Mouse (Mus musculus): ENCODE results near the gene Hddc3.

DNA sequence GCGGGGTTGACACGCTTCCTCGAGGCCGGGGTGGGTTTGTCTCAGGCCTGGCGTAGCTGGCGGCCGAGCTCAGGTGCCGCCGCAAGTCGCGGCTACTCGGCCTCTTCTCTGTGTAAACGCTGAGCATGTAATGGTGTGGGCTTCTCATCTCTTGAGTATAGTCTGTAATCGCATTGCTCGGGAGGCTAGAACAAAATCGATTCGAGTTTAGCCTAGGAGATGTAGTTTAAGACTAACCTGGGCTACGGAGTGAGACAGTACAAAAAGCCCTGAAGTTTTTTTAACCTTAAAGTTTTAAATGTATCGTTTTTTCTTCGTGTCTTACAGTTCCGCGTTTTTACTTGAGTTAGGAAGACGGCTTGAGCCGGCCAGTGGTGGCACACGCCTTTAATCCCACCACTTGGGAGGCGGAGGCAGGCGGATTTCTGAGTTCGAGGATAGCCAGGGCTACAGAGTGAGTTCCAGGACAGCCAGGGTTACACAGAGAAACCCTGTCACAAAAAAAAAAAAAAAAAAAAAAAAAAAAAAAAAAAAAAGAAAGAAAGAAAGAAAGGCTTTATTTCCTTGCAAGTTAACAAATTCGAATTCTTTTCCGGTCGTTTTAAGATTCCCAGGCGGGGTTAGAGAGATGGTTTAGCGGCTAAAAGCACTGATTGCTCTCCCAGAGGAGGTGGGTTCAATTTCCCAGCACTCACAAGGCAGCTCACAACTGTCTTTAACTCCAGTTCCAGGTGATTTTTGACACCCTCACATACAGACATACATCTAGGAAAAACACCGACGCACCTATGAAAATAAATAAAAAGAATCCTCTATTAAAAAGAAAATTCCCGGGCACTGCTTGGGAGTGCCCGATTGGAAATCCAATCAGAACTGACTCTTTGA is 47.9 kb upstream of the Hddc3 start:
- TF ChIP-seq POLR2A (IDR thresholded peaks at IDR 0.05; ENCODE audit: low read depth, low read length) (no peak), CTCF (IDR thresholded peaks at IDR 0.05; ENCODE audit: extremely low read depth, insufficient read length, insufficient replicate concordance, low read depth, low read length) (no peak)

Measured in small intestine, adult 2 months (tissue).